Mouse (Mus musculus) hindbrain, postnatal 0 days (tissue): ENCODE results near the gene Trpm1. TPM values are rescaled to one million over a fixed set of nuclear protein-coding genes. Genes with fewer than 3 reads are reported as not detected.

Source experiments
- ATAC-seq: fragments of 200-750 bp; cut with Nextera tagmentation; 2 replicates; pipeline ENCODE4 v1.8.0; 2017; ENCODE audit warnings: mild to moderate bottlenecking, moderate TSS enrichment, moderate library complexity
- DNase-seq: peaks from one replicate; pipeline ENCODE4 v3.0.0-alpha.2; 2015; ENCODE audit warnings: low spot score
- H3K27ac ChIP-seq: fragments of 300-500 bp; sonication (generic); 2 replicates; pipeline ENCODE4 v1.5.1; 2014; ENCODE audit warnings: mild to moderate bottlenecking
- H3K27me3 ChIP-seq: fragments of 300-500 bp; sonication (generic); 2 replicates; pipeline ENCODE4 v1.6.1; 2014; ENCODE audit warnings: low read length, mixed read lengths; ENCODE audit not compliant: insufficient read depth
- H3K36me3 ChIP-seq: fragments of 300-500 bp; sonication (generic); 2 replicates; pipeline ENCODE4 v1.6.1; 2014; ENCODE audit warnings: low read length, mixed read lengths; ENCODE audit not compliant: insufficient read depth
- H3K4me1 ChIP-seq: fragments of 300-500 bp; sonication (generic); 2 replicates; pipeline ENCODE4 v1.6.1; 2014; ENCODE audit warnings: antibody characterized with exemption, low read length, mixed read lengths; ENCODE audit not compliant: insufficient read depth
- H3K4me2 ChIP-seq: fragments of 300-500 bp; sonication (generic); 2 replicates; pipeline ENCODE4 v1.6.1; 2014; ENCODE audit warnings: low read depth, mild to moderate bottlenecking, low read length, moderate library complexity, mixed read lengths
- H3K4me3 ChIP-seq: fragments of 300-500 bp; sonication (generic); 2 replicates; pipeline ENCODE4 v1.5.1; 2014; ENCODE audit warnings: low read length
- H3K9ac ChIP-seq: fragments of 300-500 bp; sonication (generic); replicated peaks from 2 replicates; pipeline ENCODE4 v1.6.1; 2014; ENCODE audit warnings: mild to moderate bottlenecking, low read length, moderate library complexity, mixed read lengths
- H3K9me3 ChIP-seq: fragments of 300-500 bp; sonication (generic); 2 replicates; pipeline ENCODE4 v1.6.1; 2016; ENCODE audit warnings: low read length, mixed read lengths
- CTCF ChIP-seq: IDR thresholded peaks from 2 replicates; pipeline ENCODE4 v1.5.1; 2016; ENCODE audit warnings: antibody characterized with exemption, control low read depth, low read depth
- WGBS: fragments of 180-500 bp; shearing (Covaris S2); extraction: QIAGEN DNeasy Blood & Tissue Kit; methylation state at CpG from one replicate; pipeline ENCODE4 v1.1.7; 2014; 5-methylcytosine and 5-hydroxymethylcytosine counted together
- polyA plus RNA-seq: library from polyadenylated mRNA; unstranded; fragments of >200 nt; fragmentation: Nextera tagmentation; extraction: Ambion mirVana; gene quantifications from 2 replicates; pipeline ENCODE4 v1.2.1, GENCODE M21; 2015
- total RNA-seq: library from RNA; depleted of rRNA; stranded (reverse); fragments of >200 nt; gene quantifications from 2 replicates; pipeline ENCODE4 v1.2.3, GENCODE M21; 2014

Trpm1 gene
- total and polyA plus RNA-seq, 2 experiments from 2014 or later = 0.16 to 0.33 TPM

- no peak for TF ChIP-seq CTCF
- H3K9me3 ChIP-seq = no peaks in the 10 kb centered on the region
- no peak for DNase-seq
- no peak overlapping the region for H3K27ac ChIP-seq
- peaks cover 8% of the 10 kb centered on the region; the same call in 1 of the 2 replicates for H3K4me1 ChIP-seq
- 54% methylated on average over 12 of the region's 12 CpGs for WGBS
- H3K9ac ChIP-seq = no peak overlapping the region
- no peak overlapping the region for H3K4me2 ChIP-seq
- ATAC-seq = no peak
- H3K36me3 ChIP-seq = no peaks in the 10 kb centered on the region
- H3K27me3 ChIP-seq = no peaks in the 10 kb centered on the region
- no peak overlapping the region for H3K4me3 ChIP-seq
Measured at GRCm38 (mm10) chr7:64158281-64159055, 4.8 kb downstream of the Trpm1 start.

- H3K36me3 ChIP-seq = no peaks in the 10 kb centered on the region
- no peak overlapping the region for H3K27ac ChIP-seq
- peaks cover 8% of the 10 kb centered on the region; the same call in 1 of the 2 replicates for H3K4me1 ChIP-seq
- H3K4me2 ChIP-seq = no peak overlapping the region
- 34% methylated on average over 5 of the region's 5 CpGs for WGBS
- TF ChIP-seq CTCF = no peak
- H3K9ac ChIP-seq = no peak overlapping the region
- H3K9me3 ChIP-seq = no peaks in the 10 kb centered on the region
- H3K4me3 ChIP-seq = no peak overlapping the region
- ATAC-seq = no peak
- no peaks in the 10 kb centered on the region for H3K27me3 ChIP-seq
- DNase-seq = no peak
Measured at GRCm38 (mm10) chr7:64159056-64159542, 5.5 kb downstream of the Trpm1 start.

- no peak for TF ChIP-seq CTCF
- 50% methylated on average over 7 of the region's 7 CpGs for WGBS
- no peak overlapping the region for H3K4me3 ChIP-seq
- H3K9me3 ChIP-seq = no peaks in the 10 kb centered on the region
- no peak overlapping the region for H3K27ac ChIP-seq
- DNase-seq (peak; percentile 25), ATAC-seq (peak; percentile 13; the same call in 1 of the 2 replicates)
- H3K36me3 ChIP-seq = no peaks in the 10 kb centered on the region
- H3K9ac ChIP-seq = no peak overlapping the region
- H3K27me3 ChIP-seq = no peaks in the 10 kb centered on the region
- no peak overlapping the region for H3K4me2 ChIP-seq
- peaks cover 7% of the 10 kb centered on the region; the same call in 1 of the 2 replicates for H3K4me1 ChIP-seq
Measured at GRCm38 (mm10) chr7:64159612-64160591, 6.3 kb downstream of the Trpm1 start.

GRCm38 (mm10) chr7:64160737-64161470, 7.3 kb downstream of the Trpm1 start:
- H3K36me3 ChIP-seq = no peaks in the 10 kb centered on the region
- 60% methylated on average over 10 of the region's 10 CpGs for WGBS
- ATAC-seq = no peak
- no peak overlapping the region for H3K9ac ChIP-seq
- H3K4me1 ChIP-seq = no peaks in the 10 kb centered on the region; the same call in 1 of the 2 replicates
- no peaks in the 10 kb centered on the region for H3K9me3 ChIP-seq
- no peaks in the 10 kb centered on the region for H3K27me3 ChIP-seq
- no peak for DNase-seq
- no peak overlapping the region for H3K4me2 ChIP-seq
- no peak overlapping the region for H3K27ac ChIP-seq
- H3K4me3 ChIP-seq = no peak overlapping the region
- TF ChIP-seq CTCF = no peak

GRCm38 (mm10) chr7:64161990-64162389, 8.4 kb downstream of the Trpm1 start:
- ATAC-seq = no peak
- Histone ChIP-seq H3K9me3 (no peaks in the 10 kb centered on the region), H3K27ac (no peak overlapping the region), H3K4me2 (no peak overlapping the region), H3K4me1 (no peaks in the 10 kb centered on the region; the same call in 1 of the 2 replicates), H3K27me3 (no peaks in the 10 kb centered on the region), H3K4me3 (no peak overlapping the region), H3K9ac (no peak overlapping the region), H3K36me3 (no peaks in the 10 kb centered on the region)
- WGBS = 42% methylated on average over 7 of the region's 7 CpGs
- no peak for DNase-seq
- TF ChIP-seq CTCF = no peak

- WGBS = 65% methylated on average over 3 of the region's 3 CpGs
- Histone ChIP-seq H3K4me1 (no peaks in the 10 kb centered on the region; the same call in 1 of the 2 replicates), H3K27me3 (no peaks in the 10 kb centered on the region), H3K9ac (no peak overlapping the region), H3K4me3 (no peak overlapping the region), H3K4me2 (no peak overlapping the region), H3K9me3 (no peaks in the 10 kb centered on the region), H3K36me3 (no peaks in the 10 kb centered on the region), H3K27ac (no peak overlapping the region)
- no peak for DNase-seq
- no peak for ATAC-seq
- TF ChIP-seq CTCF = no peak
Measured at GRCm38 (mm10) chr7:64163086-64163485, 9.5 kb downstream of the Trpm1 start.
